Mouse (Mus musculus): ENCODE measurements around the gene Chpf2. TPM values are rescaled to one million over a fixed set of nuclear protein-coding genes. Genes with fewer than 3 reads are reported as not detected.

Chpf2 gene
- polyA plus RNA-seq, 1 experiment from 2014 or later, result 20.1 TPM

DNA sequence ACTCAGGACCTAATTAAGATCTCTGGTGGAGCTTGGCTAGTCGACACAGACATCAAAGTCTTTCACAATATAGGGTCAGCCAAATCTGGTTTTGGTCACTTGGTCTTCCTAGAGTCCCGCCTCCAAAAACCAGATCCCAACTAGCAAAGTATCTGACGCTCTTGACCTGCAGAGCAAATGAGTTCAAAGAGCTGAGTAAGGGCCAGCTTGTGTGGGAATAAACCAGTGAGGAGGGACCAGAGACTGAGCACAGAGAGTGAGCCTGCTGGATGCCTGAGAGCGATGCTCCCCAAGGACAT lies 38.2 kb downstream of the Chpf2 start:
- no peak overlapping the region; the same call in 1 of the 2 replicates for H3K9ac ChIP-seq (replicated peaks)
- ATAC-seq (ENCODE audit: insufficient number of reproducible peaks, insufficient read depth, low FRiP score, low TSS enrichment, low read depth), result no peak
- H3K4me2 ChIP-seq, result peak overlapping the region; percentile 93
- H3K27ac ChIP-seq, result no peak overlapping the region
- 22% methylated on average over 4 of the region's 4 CpGs for WGBS
- H3K4me3 ChIP-seq (replicated peaks), result peak overlapping the region; percentile 57; the same call in 1 of the 2 replicates
- H3K9me3 ChIP-seq, result no peaks in the 10 kb centered on the region
- H3K36me3 ChIP-seq, result no peaks in the 10 kb centered on the region
- peaks cover 54% of the 10 kb centered on the region for H3K27me3 ChIP-seq
- H3K4me1 ChIP-seq (replicated peaks), result peaks cover 25% of the 10 kb centered on the region

- peaks cover 11% of the 10 kb centered on the region; the same call in 1 of the 2 replicates for H3K27me3 ChIP-seq
- peaks cover 3% of the 10 kb centered on the region; the same call in 1 of the 2 replicates for H3K4me1 ChIP-seq (replicated peaks)
- no peak overlapping the region for H3K4me2 ChIP-seq
- 77% methylated on average over 3 of the region's 3 CpGs for WGBS
- H3K4me3 ChIP-seq (replicated peaks), result no peak overlapping the region
- H3K9ac ChIP-seq (replicated peaks), result no peak overlapping the region
- H3K27ac ChIP-seq, result no peak overlapping the region
- no peaks in the 10 kb centered on the region for H3K36me3 ChIP-seq
- H3K9me3 ChIP-seq, result no peaks in the 10 kb centered on the region
- ATAC-seq (ENCODE audit: insufficient number of reproducible peaks, insufficient read depth, low FRiP score, low TSS enrichment, low read depth), result no peak
Measured at GRCm38 (mm10) chr5:24629712-24630111, 43.2 kb downstream of the Chpf2 start.

GRCm38 (mm10) chr5:24635093-24635492 lies 48.6 kb downstream of the Chpf2 start:
- Histone ChIP-seq H3K36me3 (no peaks in the 10 kb centered on the region), H3K4me2 (no peak overlapping the region), H3K9ac (replicated peaks) (no peak overlapping the region), H3K4me3 (replicated peaks) (no peak overlapping the region), H3K27ac (no peak overlapping the region), H3K27me3 (no peaks in the 10 kb centered on the region), H3K9me3 (no peaks in the 10 kb centered on the region), H3K4me1 (replicated peaks) (no peaks in the 10 kb centered on the region)
- WGBS, result 28% methylated on average over 1 of the region's 1 CpGs
- no peak for ATAC-seq (ENCODE audit: insufficient number of reproducible peaks, insufficient read depth, low FRiP score, low TSS enrichment, low read depth)

GRCm38 (mm10) chr5:24635526-24636141 lies 49.1 kb downstream of the Chpf2 start:
- ATAC-seq (ENCODE audit: insufficient number of reproducible peaks, insufficient read depth, low FRiP score, low TSS enrichment, low read depth), result no peak
- Histone ChIP-seq H3K27ac (no peak overlapping the region), H3K9me3 (no peaks in the 10 kb centered on the region), H3K4me2 (no peak overlapping the region), H3K9ac (replicated peaks) (no peak overlapping the region), H3K36me3 (no peaks in the 10 kb centered on the region), H3K4me3 (replicated peaks) (no peak overlapping the region), H3K27me3 (no peaks in the 10 kb centered on the region), H3K4me1 (replicated peaks) (no peaks in the 10 kb centered on the region)
- WGBS, result 77% methylated on average over 6 of the region's 6 CpGs

DNA sequence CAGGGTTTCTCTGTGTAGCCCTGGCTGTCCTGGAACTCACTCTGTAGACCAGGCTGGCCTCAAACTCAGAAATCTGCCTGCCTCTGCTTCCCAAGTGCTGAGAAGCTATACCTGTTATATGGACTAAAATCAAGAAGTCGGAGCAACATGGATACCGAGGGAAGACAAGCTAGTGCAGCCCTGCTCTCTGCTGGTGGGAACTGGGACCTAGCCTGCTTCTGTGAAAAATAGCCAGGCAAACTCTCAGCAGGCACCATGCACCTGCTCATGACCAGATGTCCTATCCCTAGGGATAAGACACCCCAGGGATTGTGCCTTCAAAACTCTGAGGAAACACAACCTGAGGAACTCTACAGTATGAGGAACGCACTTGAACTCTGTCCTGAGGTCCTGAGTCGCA lies 50.4 kb downstream of the Chpf2 start:
- Histone ChIP-seq H3K27ac (no peak overlapping the region), H3K9ac (replicated peaks) (no peak overlapping the region), H3K27me3 (no peaks in the 10 kb centered on the region), H3K4me3 (replicated peaks) (no peak overlapping the region), H3K9me3 (no peaks in the 10 kb centered on the region), H3K4me2 (no peak overlapping the region), H3K4me1 (replicated peaks) (no peaks in the 10 kb centered on the region), H3K36me3 (no peaks in the 10 kb centered on the region)
- WGBS, result 73% methylated on average over 4 of the region's 4 CpGs
- no peak for ATAC-seq (ENCODE audit: insufficient number of reproducible peaks, insufficient read depth, low FRiP score, low TSS enrichment, low read depth)

GRCm38 (mm10) chr5:24638131-24638530 lies 51.6 kb downstream of the Chpf2 start:
- no peaks in the 10 kb centered on the region for H3K27me3 ChIP-seq
- H3K27ac ChIP-seq, result no peak overlapping the region
- H3K9me3 ChIP-seq, result no peaks in the 10 kb centered on the region
- no peak overlapping the region for H3K9ac ChIP-seq (replicated peaks)
- no peaks in the 10 kb centered on the region for H3K4me1 ChIP-seq (replicated peaks)
- no peak for ATAC-seq (ENCODE audit: insufficient number of reproducible peaks, insufficient read depth, low FRiP score, low TSS enrichment, low read depth)
- WGBS, result 62% methylated on average over 6 of the region's 6 CpGs
- no peaks in the 10 kb centered on the region for H3K36me3 ChIP-seq
- H3K4me3 ChIP-seq (replicated peaks), result no peak overlapping the region
- H3K4me2 ChIP-seq, result no peak overlapping the region

GRCm38 (mm10) chr5:24639081-24639480 lies 52.5 kb downstream of the Chpf2 start:
- 0 out of 2 replicates have a peak overlapping the region, but pooled peaks have one; percentile 27 for H3K9ac ChIP-seq (replicated peaks)
- H3K4me3 ChIP-seq (replicated peaks), result no peak overlapping the region
- ATAC-seq (ENCODE audit: insufficient number of reproducible peaks, insufficient read depth, low FRiP score, low TSS enrichment, low read depth), result no peak
- 74% methylated on average over 6 of the region's 6 CpGs for WGBS
- H3K36me3 ChIP-seq, result no peaks in the 10 kb centered on the region
- H3K27ac ChIP-seq, result no peak overlapping the region
- no peaks in the 10 kb centered on the region for H3K9me3 ChIP-seq
- no peaks in the 10 kb centered on the region for H3K27me3 ChIP-seq
- no peaks in the 10 kb centered on the region for H3K4me1 ChIP-seq (replicated peaks)
- H3K4me2 ChIP-seq, result no peak overlapping the region

MicroRNAs encoded within 50 kb of the gene (microRNA counts, 519-probe panel; counts per million panel counts)
- microRNA mmu-miR-671-3p (not detected), microRNA mmu-miR-671-5p (not detected)

Small RNA genes lying within 50 kb of the gene (microRNA-seq; reads per million reads assigned to microRNA genes)
- 482 reads per million, percentile 69 among the genes with 10 or more reads in this experiment for gene Mir671

Other genes with a start within 250 kb of the Chpf2 start
- 4.9 and 5.4 TPM in 2 replicates for gene Kcnh2, start 235.1 kb upstream of the Chpf2 start, polyA plus RNA-seq (2016; fragmentation: Nextera tagmentation; extraction: Ambion mirVana)
- 5.2 and 6.1 TPM in 2 replicates for gene Nos3, start 221.9 kb upstream of the Chpf2 start, polyA plus RNA-seq (2016; fragmentation: Nextera tagmentation; extraction: Ambion mirVana)
- 0.46 and 0.47 TPM in 2 replicates for gene Atg9b, start 194.6 kb upstream of the Chpf2 start, polyA plus RNA-seq (2016; fragmentation: Nextera tagmentation; extraction: Ambion mirVana)
- 41.6 and 42.9 TPM in 2 replicates for gene Abcb8, start 193.1 kb upstream of the Chpf2 start, polyA plus RNA-seq (2016; fragmentation: Nextera tagmentation; extraction: Ambion mirVana)
- 1.2 and 1.7 TPM in 2 replicates for gene Asic3, start 173.3 kb upstream of the Chpf2 start, polyA plus RNA-seq (2016; fragmentation: Nextera tagmentation; extraction: Ambion mirVana)
- 53.8 and 54.5 TPM in 2 replicates for gene Cdk5, start 163.2 kb upstream of the Chpf2 start, polyA plus RNA-seq (2016; fragmentation: Nextera tagmentation; extraction: Ambion mirVana)
- gene Slc4a2, start 162.9 kb upstream of the Chpf2 start, polyA plus RNA-seq (2016; fragmentation: Nextera tagmentation; extraction: Ambion mirVana), result 47.1 and 50.2 TPM in 2 replicates
- 105 TPM in 2 replicates for gene Fastk, start 141.5 kb upstream of the Chpf2 start, polyA plus RNA-seq (2016; fragmentation: Nextera tagmentation; extraction: Ambion mirVana)
- gene Tmub1, start 138.9 kb upstream of the Chpf2 start, polyA plus RNA-seq (2016; fragmentation: Nextera tagmentation; extraction: Ambion mirVana), result 21.0 and 21.8 TPM in 2 replicates
- 42.0 and 67.8 TPM in 2 replicates for gene Agap3, start 134.6 kb upstream of the Chpf2 start, polyA plus RNA-seq (2016; fragmentation: Nextera tagmentation; extraction: Ambion mirVana)
- 0.05 TPM in 1 of 2 replicates, not detected in the other for gene Gbx1, start 59.5 kb upstream of the Chpf2 start, polyA plus RNA-seq (2016; fragmentation: Nextera tagmentation; extraction: Ambion mirVana)
- gene Asb10, start 45.8 kb upstream of the Chpf2 start, polyA plus RNA-seq (2016; fragmentation: Nextera tagmentation; extraction: Ambion mirVana), result 0.72 and 1.1 TPM in 2 replicates
- 0.06 and 0.19 TPM in 2 replicates for gene 4931409K22Rik, start 29.9 kb upstream of the Chpf2 start, polyA plus RNA-seq (2016; fragmentation: Nextera tagmentation; extraction: Ambion mirVana)
- gene Abcf2, start 9.3 kb upstream of the Chpf2 start, polyA plus RNA-seq (2016; fragmentation: Nextera tagmentation; extraction: Ambion mirVana), result 131 and 134 TPM in 2 replicates
- gene Smarcd3, start 37.7 kb downstream of the Chpf2 start, polyA plus RNA-seq (2016; fragmentation: Nextera tagmentation; extraction: Ambion mirVana), result 68.5 and 72.6 TPM in 2 replicates
- gene Nub1, start 98.8 kb downstream of the Chpf2 start, polyA plus RNA-seq (2016; fragmentation: Nextera tagmentation; extraction: Ambion mirVana), result 28.3 and 29.4 TPM in 2 replicates
- gene Wdr86, start 144.0 kb downstream of the Chpf2 start, polyA plus RNA-seq (2016; fragmentation: Nextera tagmentation; extraction: Ambion mirVana), result 40.3 and 44.8 TPM in 2 replicates
- gene Crygn, start 171.3 kb downstream of the Chpf2 start, polyA plus RNA-seq (2016; fragmentation: Nextera tagmentation; extraction: Ambion mirVana), result 1.6 TPM in 1 of 2 replicates, not detected in the other

Measured in limb, embryonic 12.5 days (tissue).